Mouse (Mus musculus) embryonic facial prominence, embryonic 14.5 days (tissue): ENCODE results near the gene Erf. TPM values are rescaled to one million over a fixed set of nuclear protein-coding genes. Genes with fewer than 3 reads are reported as not detected.

Source experiments
- ATAC-seq: fragments of 200-750 bp; cut with Nextera tagmentation; 2 replicates; pipeline ENCODE4 v1.8.0; 2017; ENCODE audit warnings: low read depth, moderate number of reproducible peaks, moderate TSS enrichment
- DNase-seq: peaks from one replicate; pipeline ENCODE4 v3.0.0-alpha.2; 2015; ENCODE audit warnings: low spot score
- H3K27ac ChIP-seq: fragments of 300-500 bp; sonication (generic); replicated peaks from 2 replicates; pipeline ENCODE4 v1.5.1; 2014; ENCODE audit warnings: low read depth, mild to moderate bottlenecking, low read length, moderate library complexity
- H3K27me3 ChIP-seq: fragments of 300-500 bp; sonication (generic); replicated peaks from 2 replicates; pipeline ENCODE4 v1.6.1; 2014; ENCODE audit warnings: low read length; ENCODE audit not compliant: control insufficient read depth, insufficient read depth
- H3K36me3 ChIP-seq: fragments of 300-500 bp; sonication (generic); 2 replicates; pipeline ENCODE4 v1.6.1; 2014; ENCODE audit warnings: low read length, mixed read lengths; ENCODE audit not compliant: control insufficient read depth, insufficient read depth
- H3K4me1 ChIP-seq: fragments of 300-500 bp; sonication (generic); 2 replicates; pipeline ENCODE4 v1.6.1; 2014; ENCODE audit warnings: antibody characterized with exemption, low read length; ENCODE audit not compliant: control insufficient read depth, insufficient read depth
- H3K4me2 ChIP-seq: fragments of 300-500 bp; sonication (generic); 2 replicates; pipeline ENCODE4 v1.6.1; 2014; ENCODE audit warnings: low read depth, mild to moderate bottlenecking, low read length, moderate library complexity, mixed read lengths
- H3K4me3 ChIP-seq: fragments of 300-500 bp; sonication (generic); 2 replicates; pipeline ENCODE4 v1.5.1; 2014; ENCODE audit warnings: low read depth, mild to moderate bottlenecking, low read length
- H3K9ac ChIP-seq: fragments of 300-500 bp; sonication (generic); 2 replicates; pipeline ENCODE4 v1.6.1; 2014; ENCODE audit warnings: low read depth, mild to moderate bottlenecking, low read length, moderate library complexity, mixed read lengths
- H3K9me3 ChIP-seq: fragments of 300-500 bp; sonication (generic); 2 replicates; pipeline ENCODE4 v1.6.1; 2016; ENCODE audit warnings: low read length; ENCODE audit not compliant: control insufficient read depth
- WGBS: fragments of 180-500 bp; shearing (Covaris S2); extraction: QIAGEN DNeasy Blood & Tissue Kit; methylation state at CpG from one replicate; pipeline ENCODE4 v1.1.7; 2014; 5-methylcytosine and 5-hydroxymethylcytosine counted together
- polyA plus RNA-seq: library from polyadenylated mRNA; unstranded; fragments of >200 nt; fragmentation: Nextera tagmentation; extraction: Ambion mirVana; gene quantifications from 2 replicates; pipeline ENCODE4 v1.2.1, GENCODE M21; 2014

Erf gene
- polyA plus RNA-seq, 1 experiment from 2014 or later = 26.0 TPM

DNA sequence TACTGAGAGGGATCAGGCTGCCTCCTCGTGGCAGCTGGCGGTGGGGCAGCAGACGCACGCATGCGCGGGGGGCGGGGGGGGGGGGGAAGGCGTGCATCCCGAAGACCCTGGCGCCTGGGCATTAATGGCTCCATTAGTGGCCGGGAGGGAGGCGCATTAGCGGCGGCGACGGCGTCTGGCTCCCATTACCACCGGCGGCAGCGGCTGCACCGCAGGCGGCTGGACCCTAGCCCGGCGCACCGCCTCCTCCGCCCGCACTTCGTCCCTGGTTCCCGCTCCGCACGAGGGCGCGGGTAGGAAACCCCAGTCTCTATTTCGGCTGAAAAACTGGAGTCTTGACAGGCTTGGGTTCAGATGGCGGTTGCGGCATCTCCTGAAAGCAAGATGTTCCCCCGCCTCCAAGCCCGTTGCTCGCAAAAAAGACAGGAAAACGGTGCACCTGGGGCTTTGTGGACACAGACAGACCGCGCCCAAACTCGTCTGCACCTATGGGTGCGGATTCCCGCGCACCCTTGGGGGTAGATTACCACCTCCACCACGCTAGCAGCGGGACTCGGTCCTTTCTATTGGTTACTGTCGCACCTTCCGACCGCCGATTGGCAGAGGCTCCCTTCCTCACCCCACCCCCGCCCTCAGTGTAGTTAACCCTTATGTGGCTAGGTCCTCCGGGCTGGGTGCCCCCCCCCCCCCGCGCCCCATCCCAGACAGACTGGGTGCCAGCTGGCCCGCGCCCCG, 27.9 kb upstream of the Erf start:
- Histone ChIP-seq H3K9me3 (no peaks in the 10 kb centered on the region), H3K4me1 (peaks cover 51% of the 10 kb centered on the region)
- WGBS = under 1% methylated on average over 45 of the region's 60 CpGs

DNA sequence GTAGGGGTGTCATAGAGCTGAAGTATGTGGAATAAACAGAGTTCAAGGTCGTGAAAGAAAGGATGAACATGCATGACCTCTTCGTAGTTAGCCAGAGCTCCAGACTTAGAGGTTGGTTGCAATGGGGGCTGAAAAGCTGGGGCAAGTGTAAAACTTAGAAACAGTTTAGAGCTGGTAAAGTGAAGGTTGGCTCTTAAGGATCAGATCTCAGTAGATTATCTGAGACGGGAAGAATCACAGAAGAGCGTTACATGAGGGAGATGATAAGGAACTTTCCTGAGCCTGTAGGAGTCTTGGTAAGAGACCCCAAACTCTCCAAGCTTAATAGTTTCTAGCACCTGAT, 27.4 kb upstream of the Erf start:
- no peaks in the 10 kb centered on the region for H3K27me3 ChIP-seq
- H3K4me2 ChIP-seq = peak overlapping the region; percentile 84
- DNase-seq (no peak), ATAC-seq (no peak)
- no peaks in the 10 kb centered on the region for H3K9me3 ChIP-seq
- peak overlapping the region; percentile 90 for H3K4me3 ChIP-seq
- H3K36me3 ChIP-seq = peaks cover 26% of the 10 kb centered on the region
- H3K4me1 ChIP-seq = peaks cover 48% of the 10 kb centered on the region
- peak overlapping the region; percentile 99 for H3K27ac ChIP-seq
- WGBS = 10% methylated on average over 4 of the region's 4 CpGs
- H3K9ac ChIP-seq = peak overlapping the region; percentile 77

More for the DNA sequence above, 27.9 kb upstream of the Erf start:
- Histone ChIP-seq H3K9ac (peak overlapping the region; percentile 77), H3K4me3 (peak overlapping the region; percentile 90), H3K36me3 (peaks cover 20% of the 10 kb centered on the region; the same call in 1 of the 2 replicates), H3K27me3 (no peaks in the 10 kb centered on the region), H3K4me2 (peak overlapping the region; percentile 84), H3K27ac (peak overlapping the region; percentile 99)
- ATAC-seq (peak; percentile 64), DNase-seq (peak; percentile 97)

DNA sequence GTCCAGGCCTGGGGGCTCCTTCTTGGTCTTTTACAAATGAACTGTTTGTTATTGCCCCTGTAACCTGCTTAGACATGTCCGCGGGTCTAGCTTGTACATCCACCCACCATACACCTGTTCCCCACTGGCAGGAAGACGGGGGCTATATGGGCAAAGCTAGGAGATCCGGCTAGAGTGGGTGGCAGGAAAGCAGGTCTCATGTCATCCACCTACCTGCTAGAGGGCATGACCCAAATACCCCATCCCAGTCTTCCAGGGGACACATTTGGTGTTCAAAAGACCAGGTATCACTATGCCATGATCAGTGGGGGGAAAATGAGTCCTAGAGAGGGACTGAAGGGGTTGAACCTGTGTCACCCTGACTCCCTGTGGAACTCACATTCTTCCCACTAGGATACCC, 26.8 kb upstream of the Erf start:
- Histone ChIP-seq H3K27me3 (no peaks in the 10 kb centered on the region), H3K36me3 (peaks cover 31% of the 10 kb centered on the region), H3K4me2 (peak overlapping the region; percentile 84), H3K4me1 (peaks cover 48% of the 10 kb centered on the region), H3K9me3 (no peaks in the 10 kb centered on the region), H3K9ac (peak overlapping the region; percentile 77), H3K4me3 (peak overlapping the region; percentile 90), H3K27ac (peak overlapping the region; percentile 99)
- WGBS = 82% methylated on average over 4 of the region's 4 CpGs
- DNase-seq (no peak), ATAC-seq (no peak)

DNA sequence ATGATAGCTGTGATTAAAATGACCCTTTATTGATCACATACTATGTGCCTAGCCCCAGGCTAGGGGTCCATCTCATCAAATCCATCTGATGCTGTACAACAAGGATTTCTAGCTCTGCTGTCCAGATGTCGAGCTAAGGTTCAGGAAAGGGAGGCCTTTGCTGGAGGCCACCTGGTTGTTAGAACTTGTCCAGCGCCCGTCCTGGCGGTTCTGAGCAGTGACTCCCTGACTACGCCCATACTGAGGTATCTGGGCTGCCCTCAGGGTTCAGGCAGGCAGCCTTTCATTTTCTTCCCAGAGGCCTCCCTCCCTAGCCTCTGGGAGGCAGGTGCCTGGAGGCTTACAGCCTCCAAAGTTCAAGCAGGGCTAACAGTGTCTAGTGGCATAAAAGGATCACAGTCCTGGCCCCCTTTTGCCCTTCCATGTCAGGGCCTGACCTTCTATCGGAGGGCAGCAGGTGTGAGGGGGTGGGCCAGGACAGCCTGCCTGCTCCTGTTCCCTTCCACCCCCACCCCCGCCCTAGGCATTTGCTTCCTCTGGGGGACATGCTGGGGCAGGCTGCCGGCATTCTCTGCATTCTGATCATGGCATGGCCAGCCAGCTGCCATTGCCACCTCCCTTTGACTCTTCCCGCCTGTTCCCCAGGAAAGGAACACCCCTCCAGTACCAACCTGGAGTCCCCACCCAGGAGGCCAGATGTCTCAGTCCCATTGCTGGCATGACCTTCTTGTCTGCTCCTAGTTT, 25.2 kb upstream of the Erf start:
- Histone ChIP-seq H3K9me3 (no peaks in the 10 kb centered on the region), H3K4me3 (no peak overlapping the region), H3K36me3 (peaks cover 48% of the 10 kb centered on the region), H3K4me2 (0 out of 2 replicates have a peak overlapping the region, but pooled peaks have one; percentile 12), H3K9ac (peak overlapping the region; percentile 41), H3K27me3 (no peaks in the 10 kb centered on the region), H3K4me1 (peaks cover 39% of the 10 kb centered on the region), H3K27ac (peak overlapping the region; percentile 67)
- DNase-seq = peak; percentile 54
- no peak for ATAC-seq
- WGBS = 45% methylated on average over 8 of the region's 9 CpGs

DNA sequence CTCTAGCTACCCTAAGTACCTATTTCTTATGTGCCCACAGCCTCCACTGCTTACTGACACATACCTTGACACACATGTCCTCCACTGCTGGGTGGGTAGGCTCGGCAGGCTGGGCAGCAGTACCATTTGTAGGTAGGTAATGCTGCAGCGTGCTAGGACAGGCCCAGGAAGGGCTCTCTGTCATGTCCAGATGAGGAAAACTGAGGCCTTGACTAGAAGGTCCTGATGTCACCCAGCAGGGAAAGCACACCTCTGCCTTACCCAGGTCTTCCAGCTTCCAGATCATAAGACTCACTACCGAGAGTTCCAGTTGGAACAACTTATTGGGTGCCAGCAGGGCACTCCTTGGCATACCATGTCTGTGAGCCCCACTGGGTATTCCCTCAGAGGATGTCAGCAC, 24.4 kb upstream of the Erf start:
- Histone ChIP-seq H3K36me3 (peaks cover 49% of the 10 kb centered on the region), H3K27ac (peak overlapping the region; percentile 55), H3K4me3 (no peak overlapping the region), H3K27me3 (no peaks in the 10 kb centered on the region), H3K9me3 (no peaks in the 10 kb centered on the region), H3K9ac (peak overlapping the region; percentile 41; the same call in 1 of the 2 replicates), H3K4me2 (no peak overlapping the region), H3K4me1 (peaks cover 32% of the 10 kb centered on the region)
- 77% methylated on average over 3 of the region's 3 CpGs for WGBS
- ATAC-seq (no peak), DNase-seq (no peak)

DNA sequence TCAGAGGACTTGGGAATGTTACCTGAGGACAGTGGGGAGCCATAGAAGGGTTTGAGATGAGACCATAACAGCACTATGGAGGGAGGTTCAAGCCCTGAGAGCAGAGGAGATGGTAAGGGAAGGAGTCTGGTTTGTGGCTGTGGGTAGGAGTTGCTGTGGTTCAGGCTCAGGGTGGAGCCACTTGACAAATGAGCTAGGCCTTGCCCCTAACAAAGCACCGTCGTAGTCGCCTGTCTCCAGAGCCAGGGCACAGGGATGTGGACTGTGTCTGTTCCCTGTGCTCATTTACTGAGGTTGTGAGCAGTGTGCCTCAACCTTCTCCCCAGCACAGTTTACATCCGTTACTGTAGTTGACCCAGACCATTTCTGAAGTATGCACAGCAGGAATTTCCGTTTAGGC, 24.0 kb upstream of the Erf start:
- peak overlapping the region; percentile 42; the same call in 1 of the 2 replicates for H3K9ac ChIP-seq
- 44% methylated on average over 3 of the region's 5 CpGs for WGBS
- H3K4me2 ChIP-seq = no peak overlapping the region
- peak overlapping the region; percentile 55 for H3K27ac ChIP-seq
- H3K27me3 ChIP-seq = no peaks in the 10 kb centered on the region
- peaks cover 30% of the 10 kb centered on the region for H3K4me1 ChIP-seq
- no peak overlapping the region for H3K4me3 ChIP-seq
- ATAC-seq = no peak
- DNase-seq = no peak
- no peaks in the 10 kb centered on the region for H3K9me3 ChIP-seq
- peaks cover 49% of the 10 kb centered on the region for H3K36me3 ChIP-seq

DNA sequence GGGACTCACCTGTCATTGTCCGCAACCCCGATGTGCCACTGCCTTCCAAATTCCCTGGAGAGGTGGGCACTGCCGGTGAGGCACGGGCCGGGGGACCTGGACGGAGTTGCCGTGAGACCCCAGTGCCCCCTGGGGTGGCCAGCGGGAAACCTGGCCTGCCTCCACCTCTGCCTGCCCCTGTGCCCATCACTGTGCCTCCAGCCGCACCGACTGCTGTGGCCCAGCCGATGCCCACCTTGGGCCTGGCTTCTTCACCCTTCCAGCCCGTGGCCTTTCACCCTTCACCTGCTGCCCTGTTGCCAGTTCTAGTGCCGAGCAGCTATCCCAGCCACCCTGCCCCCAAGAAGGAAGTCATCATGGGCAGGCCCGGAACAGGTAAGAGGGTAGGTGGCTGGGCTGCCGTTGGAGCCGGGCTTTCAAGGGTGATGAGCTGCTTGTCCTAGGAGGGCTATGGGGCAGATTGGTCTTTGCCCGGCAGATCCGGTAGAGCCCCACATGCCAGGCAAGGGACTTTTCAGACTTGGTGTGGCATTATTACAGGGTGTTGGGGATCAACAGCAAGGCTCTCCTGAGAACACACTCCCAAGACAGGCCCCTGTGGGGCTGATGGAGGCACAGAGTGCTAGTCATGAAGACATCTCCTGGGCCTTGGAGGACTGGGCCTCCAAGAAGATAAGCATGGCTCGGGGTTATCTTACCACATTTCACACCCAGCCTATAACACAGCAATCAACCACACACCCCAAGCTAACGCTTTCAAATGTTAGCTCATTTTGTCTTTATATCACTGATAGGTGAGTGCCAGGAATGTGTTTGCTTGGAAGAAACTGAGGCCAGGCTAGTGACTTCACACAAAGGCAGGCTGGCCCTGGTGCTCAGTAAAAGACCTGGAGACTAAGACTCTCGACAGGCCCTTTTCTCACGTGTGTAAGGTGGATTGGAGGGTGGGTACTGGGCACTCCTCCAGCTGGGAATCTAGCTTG, 23.0 kb upstream of the Erf start:
- no peak overlapping the region for H3K27ac ChIP-seq
- ATAC-seq (no peak), DNase-seq (no peak)
- peaks cover 35% of the 10 kb centered on the region for H3K4me1 ChIP-seq
- H3K4me2 ChIP-seq = no peak overlapping the region
- no peak overlapping the region for H3K4me3 ChIP-seq
- WGBS = 89% methylated on average over 22 of the region's 22 CpGs
- no peaks in the 10 kb centered on the region for H3K9me3 ChIP-seq
- H3K27me3 ChIP-seq = no peaks in the 10 kb centered on the region
- peaks cover 49% of the 10 kb centered on the region for H3K36me3 ChIP-seq
- H3K9ac ChIP-seq = 0 out of 2 replicates have a peak overlapping the region, but pooled peaks have one; percentile 42
